In the genomic region with DNA sequence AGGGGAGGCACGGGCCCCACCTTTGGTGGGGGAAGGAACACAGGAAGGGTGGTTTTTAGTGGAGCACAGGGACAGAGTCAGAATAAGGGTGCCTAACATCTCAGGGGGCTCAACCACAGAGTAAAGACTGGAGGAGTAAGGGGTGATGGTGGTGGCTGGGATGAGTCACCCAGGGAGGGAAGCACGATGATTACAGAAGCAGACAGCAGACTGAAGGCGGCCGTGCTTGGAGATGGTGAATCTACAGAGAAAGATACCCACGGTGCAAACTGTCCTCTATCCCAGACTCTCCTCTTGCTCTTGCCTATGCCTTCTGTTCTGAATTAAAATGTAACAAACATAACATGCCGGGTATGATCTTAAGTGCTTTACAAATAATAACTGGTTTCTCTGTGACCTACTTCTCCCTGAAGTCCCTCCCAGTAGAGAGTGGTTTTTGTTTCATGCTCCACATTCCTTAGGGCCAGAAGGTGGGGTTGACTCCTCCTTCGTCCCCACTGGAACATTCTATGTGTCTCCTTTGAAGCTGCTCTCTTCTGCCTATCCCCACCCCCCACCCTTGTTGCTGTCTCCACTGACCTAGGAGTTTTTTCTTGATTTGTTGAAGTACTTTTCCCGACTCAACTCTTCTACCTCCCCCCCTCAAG, we compare ENCODE assay signal across 18 mouse cellular contexts. TPM values are rescaled to one million over a fixed set of nuclear protein-coding genes. Genes with fewer than 3 reads are reported as not detected.
DNase-seq lines count a peak whose midpoint lies in the region; ATAC-seq and TF ChIP-seq lines count a peak whose summit lies in the region.
"Had no signal": no experiment of that assay in that cellular context is flagged by ENCODE, and none has a peak within 500 bp of the region (broad histone marks: within the 10 kb centered on the region; RNA-seq: fewer than 3 reads in every experiment).

No protein-coding gene starts in this region.

- ATAC-seq in embryonic facial prominence, embryonic 14.5 days (ENCODE audit: low read depth): 0 out of 2 replicates have a peak, but pooled peaks have one; percentile 19
- ATAC-seq: intestine, embryonic 16.5 days had no signal

- H3K9ac ChIP-seq in embryonic facial prominence, embryonic 14.5 days (ENCODE audit: low read depth, low read length): no peak overlapping the region
- H3K9ac ChIP-seq: forebrain, embryonic 12.5 days; heart, embryonic 12.5 days; stomach, embryonic 15.5 days had no signal

- H3K27me3 ChIP-seq in embryonic facial prominence, embryonic 14.5 days (replicated peaks; ENCODE audit: control insufficient read depth, insufficient read depth, low read length): no peaks in the 10 kb centered on the region
- no peaks in the 10 kb centered on the region for H3K27me3 ChIP-seq in myocyte (ENCODE audit: control insufficient read depth, insufficient read depth, insufficient read length)
- H3K27me3 ChIP-seq: forebrain, embryonic 12.5 days; heart, embryonic 12.5 days; stomach, embryonic 15.5 days had no signal

- H3K4me3 ChIP-seq in embryonic facial prominence, embryonic 14.5 days (ENCODE audit: low read depth, low read length): no peak overlapping the region
- H3K4me3 ChIP-seq in myocyte: peak overlapping the region; percentile 1
- H3K4me3 ChIP-seq: forebrain, embryonic 12.5 days; heart, embryonic 12.5 days; stomach, embryonic 15.5 days had no signal

- no peaks in the 10 kb centered on the region for H3K9me3 ChIP-seq in embryonic facial prominence, embryonic 14.5 days (ENCODE audit: control insufficient read depth, low read length)
- H3K9me3 ChIP-seq: forebrain, embryonic 12.5 days; heart, embryonic 12.5 days; stomach, embryonic 15.5 days had no signal

- H3ac ChIP-seq in myocyte (ENCODE audit: control insufficient read depth, insufficient read length): no peak overlapping the region

- H3K27ac ChIP-seq in embryonic facial prominence, embryonic 14.5 days (replicated peaks; ENCODE audit: low read depth, low read length): no peak overlapping the region
- H3K27ac ChIP-seq: forebrain, embryonic 12.5 days; stomach, embryonic 15.5 days had no signal

- H3K4me2 ChIP-seq in embryonic facial prominence, embryonic 14.5 days (ENCODE audit: low read depth, low read length): no peak overlapping the region
- peak overlapping the region; percentile 81 for H3K4me2 ChIP-seq in myocyte (ENCODE audit: low read depth)
- H3K4me2 ChIP-seq: forebrain, embryonic 12.5 days; heart, embryonic 12.5 days; stomach, embryonic 15.5 days had no signal

- WGBS in embryonic facial prominence, embryonic 14.5 days: 60% methylated on average over 8 of the region's 8 CpGs

- no peak for TF ChIP-seq POLR2A in myocyte (IDR thresholded peaks at IDR 0.05; ENCODE audit: insufficient read length, low read depth)

- H3K4me1 ChIP-seq in embryonic facial prominence, embryonic 14.5 days (ENCODE audit: control insufficient read depth, insufficient read depth, low read length): no peaks in the 10 kb centered on the region
- H3K4me1 ChIP-seq: forebrain, embryonic 12.5 days; stomach, embryonic 15.5 days had no signal

- peaks cover 7% of the 10 kb centered on the region for H3K79me2 ChIP-seq in myocyte (ENCODE audit: control insufficient read depth, insufficient read depth)

- DNase-seq in frontal cortex, postnatal 36 days (ENCODE audit: low spot score in 2 of 2): peak; percentile 38 to 53
- no peak for DNase-seq in frontal cortex, postnatal 25 days (ENCODE audit: low spot score in 2 of 2)
- peak; percentile 55 for DNase-seq in right cerebral cortex, adult 18-20 months
- DNase-seq in right cerebral cortex, postnatal 36 days (ENCODE audit: low spot score in 2 of 2): no peak
- peak; percentile 44 for DNase-seq in embryonic facial prominence, embryonic 14.5 days (ENCODE audit: low spot score)
- DNase-seq in adrenal gland, adult 2 months: no peak
- DNase-seq in liver: no peak
- DNase-seq: cerebellum, adult 9-10 months; gastrocnemius, postnatal 36 days; thymus, postnatal 14 days had no signal

- H3K36me3 ChIP-seq in embryonic facial prominence, embryonic 14.5 days (ENCODE audit: control insufficient read depth, insufficient read depth, low read length): peaks cover 67% of the 10 kb centered on the region
- peaks cover 35% of the 10 kb centered on the region for H3K36me3 ChIP-seq in myocyte (ENCODE audit: control insufficient read depth, insufficient read depth)

TF ChIP-seq in myocyte, 11 proteins besides CTCF, POLR2A, EP300 and RAD21:
- no peak for TF ChIP-seq MYOG (IDR thresholded peaks at IDR 0.05; ENCODE audit: control insufficient read depth in 1 of 3, insufficient read depth in 1 of 3, insufficient read length in 2 of 3, low read depth in 2 of 3)
- TF ChIP-seq MAX (IDR thresholded peaks at IDR 0.05; ENCODE audit: low read depth): no peak
- TF ChIP-seq E2F4 (IDR thresholded peaks at IDR 0.05; ENCODE audit: insufficient read depth): no peak
- no peak for TF ChIP-seq MYOD1 (IDR thresholded peaks at IDR 0.05; ENCODE audit: control insufficient read depth in 1 of 3, insufficient read length in 2 of 3, low read depth in 2 of 3)
- TF ChIP-seq TCF12 (IDR thresholded peaks at IDR 0.05; ENCODE audit: insufficient read depth, poor library complexity, severe bottlenecking): no peak
- no peak for TF ChIP-seq CEBPB (IDR thresholded peaks at IDR 0.05; ENCODE audit: insufficient read depth, poor library complexity, severe bottlenecking)
- TF ChIP-seq USF1 (IDR thresholded peaks at IDR 0.05; ENCODE audit: low read depth): no peak
- no peak for TF ChIP-seq REST (IDR thresholded peaks at IDR 0.05; ENCODE audit: insufficient read depth, insufficient read length)
- TF ChIP-seq POLR2AphosphoS2 (IDR thresholded peaks at IDR 0.05; ENCODE audit: insufficient read length, low read depth): no peak
- TF ChIP-seq SRF (IDR thresholded peaks at IDR 0.05; ENCODE audit: control insufficient read depth, insufficient read length, low read depth): no peak
- no peak for TF ChIP-seq TCF3 (IDR thresholded peaks at IDR 0.05; ENCODE audit: insufficient read length, low read depth)

RNA-seq across cellular contexts. Expression of gene Trim3, which starts 11.6 kb away (rescaled TPM):
- 31.2 and 32.8 TPM in 2 replicates for polyA plus RNA-seq in embryonic facial prominence, embryonic 14.5 days (2014; fragmentation: Nextera tagmentation; extraction: Ambion mirVana)
- 42.8 TPM for polyA plus RNA-seq in myocyte (2012; fragmentation: generic; extraction: Trizol)
- 10 to 100 TPM; 24.2 to 33.8 TPM for total RNA-seq in adrenal gland, adult 2 months (2021)
- 34.6 and 36.2 TPM in 2 replicates for polyA plus RNA-seq in adrenal gland, adult 2 months (2012; rRNA removed)

RNA-seq across cellular contexts. Expression of gene Timm10b, which starts 18.1 kb away (rescaled TPM):
- 183 and 216 TPM in 2 replicates for polyA plus RNA-seq in embryonic facial prominence, embryonic 14.5 days (2014; fragmentation: Nextera tagmentation; extraction: Ambion mirVana)
- 154 TPM for polyA plus RNA-seq in myocyte (2012; fragmentation: generic; extraction: Trizol)
- total RNA-seq in adrenal gland, adult 2 months (2021): 100 to 1,000 TPM; 110 to 128 TPM
- 120 and 145 TPM in 2 replicates for polyA plus RNA-seq in adrenal gland, adult 2 months (2012; rRNA removed)

RNA-seq across cellular contexts. Expression of gene Arfip2, which starts 18.4 kb away (rescaled TPM):
- 100 and 103 TPM in 2 replicates for polyA plus RNA-seq in embryonic facial prominence, embryonic 14.5 days (2014; fragmentation: Nextera tagmentation; extraction: Ambion mirVana)
- polyA plus RNA-seq in myocyte (2012; fragmentation: generic; extraction: Trizol): 28.4 TPM
- 10 to 100 TPM; 55.5 to 65.4 TPM for total RNA-seq in adrenal gland, adult 2 months (2021)
- 68.3 and 76.9 TPM in 2 replicates for polyA plus RNA-seq in adrenal gland, adult 2 months (2012; rRNA removed)

RNA-seq across cellular contexts. Expression of gene Gm45799, which starts 18.6 kb away (rescaled TPM):
- polyA plus RNA-seq in embryonic facial prominence, embryonic 14.5 days (2014; fragmentation: Nextera tagmentation; extraction: Ambion mirVana): 38.5 and 40.0 TPM in 2 replicates
- polyA plus RNA-seq in myocyte (2012; fragmentation: generic; extraction: Trizol): 56.6 TPM
- 1 to 10 TPM; 7.4 to 8.9 TPM for total RNA-seq in adrenal gland, adult 2 months (2021)
- 562 and 695 TPM in 2 replicates for polyA plus RNA-seq in adrenal gland, adult 2 months (2012; rRNA removed)

RNA-seq across cellular contexts. Expression of gene Hpx, which starts 21.8 kb away (rescaled TPM):
- polyA plus RNA-seq in embryonic facial prominence, embryonic 14.5 days (2014; fragmentation: Nextera tagmentation; extraction: Ambion mirVana): 0.38 and 0.40 TPM in 2 replicates
- polyA plus RNA-seq in myocyte (2012; fragmentation: generic; extraction: Trizol): 0.18 TPM
- 1 to 10 TPM in 1 of 2 experiments, under 1 TPM in 1; 0.52 to 7.0 TPM for total RNA-seq in adrenal gland, adult 2 months (2021)
- polyA plus RNA-seq in adrenal gland, adult 2 months (2012; rRNA removed): 0.25 and 2.0 TPM in 2 replicates
- total RNA-seq: hematopoietic stem cell, adult 5-6 weeks; midbrain, postnatal 0 days had no signal
- polyA plus RNA-seq: neural tube, embryonic 14.5 days had no signal

Comparison
In these comparisons a context has a peak if more than half of its experiments do, and no peak if none do; other contexts are left out.
1. DNase-seq: peak in frontal cortex, postnatal 36 days (2 of 2), right cerebral cortex, adult 18-20 months (single experiment) and embryonic facial prominence, embryonic 14.5 days (single experiment); none in frontal cortex, postnatal 25 days (0 of 2), right cerebral cortex, postnatal 36 days (0 of 2), adrenal gland, adult 2 months (single experiment) and liver (single experiment).